Mouse (Mus musculus): ENCODE data around the gene Lgmn.

- TF ChIP-seq EP300 (IDR thresholded peaks at IDR 0.05; ENCODE audit: low read depth) (no peak), CTCF (IDR thresholded peaks at IDR 0.05; ENCODE audit: low read depth) (no peak)
Measured at GRCm38 (mm10) chr12:102395998-102396991, 43.3 kb downstream of the Lgmn start.
